Mouse (Mus musculus): Measurements from ENCODE around the gene Ppp2r3a.

- no peak for TF ChIP-seq CTCF (IDR thresholded peaks at IDR 0.05; ENCODE audit: extremely low read depth, insufficient read depth, insufficient read length, insufficient replicate concordance)
- no peak for TF ChIP-seq POLR2A (IDR thresholded peaks at IDR 0.05; ENCODE audit: low read depth, low read length)
These were observed 21.1 kb upstream of the Ppp2r3a start for GRCm38 (mm10) chr9:101272715-101273114.

Data from spleen, adult 2 months (tissue).